Mouse (Mus musculus) cerebellum, postnatal 10 days (tissue): ENCODE data around the gene Trib3.
"Not testable (repeated sequence)": the region's sequence is repeated elsewhere in the genome, so short reads cannot be mapped to it uniquely, and the experiment has no call there.

Experiments used
- DNase-seq, 2 experiments: peaks; one replicate each; pipeline ENCODE4 v3.0.0; 2021; ENCODE audit warnings: mixed read lengths in 2 of 2

Trib3 gene

GRCm38 (mm10) chr2:152343329-152344213 is at the start of gene Trib3:
Gene Trib3 (minus strand): TSS chr2:152344032.
- DNase-seq = peak; percentile 89 to 90

GRCm38 (mm10) chr2:152393225-152394017 is 49.6 kb upstream of the Trib3 start:
- DNase-seq = no peak

- peak; percentile 67 to 77 for DNase-seq
These were observed 49.0 kb upstream of the Trib3 start for GRCm38 (mm10) chr2:152392786-152393185.

GRCm38 (mm10) chr2:152384191-152384590 is 40.4 kb upstream of the Trib3 start:
- no peak for DNase-seq

GRCm38 (mm10) chr2:152376345-152376741 is 32.5 kb upstream of the Trib3 start, which contains the start of gene Nrsn2:
Gene Nrsn2 (minus strand): TSS chr2:152376638.
- peak; percentile 61 to 66 for DNase-seq

GRCm38 (mm10) chr2:152375652-152376344 is 32.0 kb upstream of the Trib3 start:
- DNase-seq = peak; percentile 83 to 84

GRCm38 (mm10) chr2:152373547-152373946 is 29.7 kb upstream of the Trib3 start:
- DNase-seq = no peak

- no peak for DNase-seq
These were observed 28.8 kb upstream of the Trib3 start for GRCm38 (mm10) chr2:152372661-152373060.

GRCm38 (mm10) chr2:152372104-152372503 is 28.3 kb upstream of the Trib3 start:
- no peak for DNase-seq

GRCm38 (mm10) chr2:152368532-152369140 is 24.8 kb upstream of the Trib3 start:
- DNase-seq = peak; percentile 77 to 82

GRCm38 (mm10) chr2:152367917-152368316 is 24.1 kb upstream of the Trib3 start:
- DNase-seq = no peak

GRCm38 (mm10) chr2:152363245-152364147 is 19.7 kb upstream of the Trib3 start:
- peak; percentile 91 to 94 for DNase-seq

GRCm38 (mm10) chr2:152361193-152361592 is 17.4 kb upstream of the Trib3 start:
- no peak for DNase-seq

- DNase-seq = no peak
These were observed 16.5 kb upstream of the Trib3 start for GRCm38 (mm10) chr2:152360271-152360775.

GRCm38 (mm10) chr2:152359616-152360015 is 15.8 kb upstream of the Trib3 start:
- no peak for DNase-seq

- not testable (repeated sequence) for DNase-seq
These were observed 15.1 kb upstream of the Trib3 start for GRCm38 (mm10) chr2:152358977-152359376.

- DNase-seq = no peak
These were observed 13.4 kb upstream of the Trib3 start for GRCm38 (mm10) chr2:152357254-152357653.

- peak; percentile 56 to 59 for DNase-seq
These were observed 6.2 kb upstream of the Trib3 start for GRCm38 (mm10) chr2:152349842-152350540.

GRCm38 (mm10) chr2:152349205-152349604 is 5.4 kb upstream of the Trib3 start:
- DNase-seq = no peak

- no peak for DNase-seq
These were observed 3.9 kb upstream of the Trib3 start for GRCm38 (mm10) chr2:152347722-152348121.
